Mouse (Mus musculus): ENCODE results near the gene Sec14l1. TPM values are rescaled to one million over a fixed set of nuclear protein-coding genes. Genes with fewer than 3 reads are reported as not detected.
A peak's percentile ranks its signal among the peaks of the same experiment; 100 is the strongest.

The Sec14l1 gene
- polyA plus RNA-seq, 1 experiment, result 30.1 TPM

DNA sequence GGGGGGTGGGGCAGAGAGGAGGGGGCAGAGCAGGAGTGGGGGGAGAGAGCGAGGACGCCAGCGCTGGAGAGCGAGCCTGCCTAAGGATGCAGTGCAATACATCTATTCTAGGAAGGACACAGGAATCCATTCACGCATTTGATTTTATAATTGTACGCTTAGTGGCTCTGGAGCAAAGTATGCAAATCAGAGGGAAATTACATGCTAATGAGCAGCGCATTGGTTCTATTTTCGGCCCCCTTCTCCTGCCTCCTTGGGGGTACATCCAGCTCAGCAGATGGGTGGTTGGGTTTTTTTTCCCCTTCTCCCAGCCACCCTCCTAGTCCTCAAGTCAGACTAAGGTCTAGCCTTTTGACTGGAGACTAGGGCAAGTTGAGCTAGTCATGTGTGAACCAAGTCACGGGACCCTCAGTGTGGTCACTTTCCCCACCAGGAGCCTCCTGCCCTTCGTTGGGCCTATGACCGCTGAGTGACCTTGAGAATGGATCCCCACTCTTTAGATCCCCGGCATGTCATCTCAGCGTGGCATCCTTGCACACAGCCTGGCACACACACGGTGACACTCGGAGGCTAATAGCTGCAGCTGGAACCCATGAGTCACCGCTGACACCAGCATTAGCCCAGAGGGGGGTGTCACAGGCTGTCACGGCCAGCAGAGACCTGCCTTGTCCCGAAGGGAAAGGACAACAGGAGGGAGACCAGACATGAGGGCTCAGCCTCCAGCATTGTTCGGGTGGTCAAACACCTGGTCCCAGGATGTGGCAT is 55.0 kb downstream of the Sec14l1 start:
- no peak overlapping the region for H3K27ac ChIP-seq (ENCODE audit: insufficient read depth, low read length)
- no peak overlapping the region for H3K4me3 ChIP-seq (ENCODE audit: extremely low read depth, insufficient read depth, insufficient read length)
- no peaks in the 10 kb centered on the region for H3K27me3 ChIP-seq (ENCODE audit: control insufficient read depth, insufficient read depth, low read length)
- TF ChIP-seq CTCF (IDR thresholded peaks at IDR 0.05; ENCODE audit: extremely low read depth, insufficient read depth, insufficient read length, insufficient replicate concordance) (no peak), POLR2A (IDR thresholded peaks at IDR 0.05; ENCODE audit: low read depth, low read length) (no peak)
- no peak for DNase-seq (ENCODE audit: low read depth in 1 of 2, low spot score in 2 of 2)
- no peaks in the 10 kb centered on the region for H3K36me3 ChIP-seq (ENCODE audit: control insufficient read depth, insufficient read depth, low read length)
- H3K4me1 ChIP-seq (ENCODE audit: control insufficient read depth, insufficient read depth, insufficient read length), result no peaks in the 10 kb centered on the region
- WGBS, result 95% methylated on average over 19 of the region's 19 CpGs

- TF ChIP-seq CTCF (IDR thresholded peaks at IDR 0.05; ENCODE audit: extremely low read depth, insufficient read depth, insufficient read length, insufficient replicate concordance) (no peak), POLR2A (IDR thresholded peaks at IDR 0.05; ENCODE audit: low read depth, low read length) (no peak)
- Histone ChIP-seq H3K27me3 (ENCODE audit: control insufficient read depth, insufficient read depth, low read length) (no peaks in the 10 kb centered on the region), H3K4me1 (ENCODE audit: control insufficient read depth, insufficient read depth, insufficient read length) (no peaks in the 10 kb centered on the region), H3K4me3 (ENCODE audit: extremely low read depth, insufficient read depth, insufficient read length) (peak overlapping the region; percentile 55), H3K27ac (ENCODE audit: insufficient read depth, low read length) (peak overlapping the region; percentile 49; the same call in 1 of the 2 replicates), H3K36me3 (ENCODE audit: control insufficient read depth, insufficient read depth, low read length) (no peaks in the 10 kb centered on the region)
- no peak for DNase-seq (ENCODE audit: low read depth in 1 of 2, low spot score in 2 of 2)
- 58% methylated on average over 18 of the region's 18 CpGs for WGBS
Measured at GRCm38 (mm10) chr11:117174098-117174892, 59.3 kb downstream of the Sec14l1 start.

- WGBS, result 17% methylated on average over 15 of the region's 15 CpGs
- DNase-seq (ENCODE audit: low read depth in 1 of 2, low spot score in 2 of 2), result peak; percentile 12 to 58
- H3K4me3 ChIP-seq (ENCODE audit: extremely low read depth, insufficient read depth, insufficient read length), result peak overlapping the region; percentile 55
- no peaks in the 10 kb centered on the region for H3K4me1 ChIP-seq (ENCODE audit: control insufficient read depth, insufficient read depth, insufficient read length)
- TF ChIP-seq POLR2A (IDR thresholded peaks at IDR 0.05; ENCODE audit: low read depth, low read length), result peak; percentile 40; the same call in 1 of the 2 replicates
- no peak for TF ChIP-seq CTCF (IDR thresholded peaks at IDR 0.05; ENCODE audit: extremely low read depth, insufficient read depth, insufficient read length, insufficient replicate concordance)
- no peaks in the 10 kb centered on the region for H3K27me3 ChIP-seq (ENCODE audit: control insufficient read depth, insufficient read depth, low read length)
- H3K36me3 ChIP-seq (ENCODE audit: control insufficient read depth, insufficient read depth, low read length), result no peaks in the 10 kb centered on the region
- H3K27ac ChIP-seq (ENCODE audit: insufficient read depth, low read length), result peak overlapping the region; percentile 49
Measured at GRCm38 (mm10) chr11:117174924-117175323, 60.0 kb downstream of the Sec14l1 start.

DNA sequence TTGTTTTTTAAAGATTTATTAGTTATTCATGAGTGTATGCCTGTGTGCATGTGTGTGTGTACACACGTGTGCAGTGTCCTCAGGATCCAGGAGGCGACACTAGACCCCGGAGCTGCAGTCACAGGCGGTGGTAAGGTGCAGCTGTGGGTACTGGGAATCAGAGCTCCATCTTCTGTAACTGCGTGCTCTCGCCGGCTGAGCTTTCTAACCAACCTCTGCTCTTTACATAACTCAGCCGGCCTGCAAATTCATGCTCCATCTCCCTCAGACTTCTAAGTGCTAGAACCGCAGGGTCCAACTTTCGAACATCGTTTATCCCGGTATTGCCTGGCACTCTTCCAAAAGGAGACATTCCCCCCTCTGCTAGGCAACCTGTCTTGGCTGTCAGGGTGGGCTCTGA is 60.5 kb downstream of the Sec14l1 start:
- no peak for DNase-seq (ENCODE audit: low read depth in 1 of 2, low spot score in 2 of 2)
- TF ChIP-seq POLR2A (IDR thresholded peaks at IDR 0.05; ENCODE audit: low read depth, low read length) (no peak), CTCF (IDR thresholded peaks at IDR 0.05; ENCODE audit: extremely low read depth, insufficient read depth, insufficient read length, insufficient replicate concordance) (no peak)
- Histone ChIP-seq H3K36me3 (ENCODE audit: control insufficient read depth, insufficient read depth, low read length) (no peaks in the 10 kb centered on the region), H3K4me3 (ENCODE audit: extremely low read depth, insufficient read depth, insufficient read length) (no peak overlapping the region), H3K4me1 (ENCODE audit: control insufficient read depth, insufficient read depth, insufficient read length) (no peaks in the 10 kb centered on the region), H3K27ac (ENCODE audit: insufficient read depth, low read length) (no peak overlapping the region), H3K27me3 (ENCODE audit: control insufficient read depth, insufficient read depth, low read length) (no peaks in the 10 kb centered on the region)
- 90% methylated on average over 12 of the region's 12 CpGs for WGBS

DNA sequence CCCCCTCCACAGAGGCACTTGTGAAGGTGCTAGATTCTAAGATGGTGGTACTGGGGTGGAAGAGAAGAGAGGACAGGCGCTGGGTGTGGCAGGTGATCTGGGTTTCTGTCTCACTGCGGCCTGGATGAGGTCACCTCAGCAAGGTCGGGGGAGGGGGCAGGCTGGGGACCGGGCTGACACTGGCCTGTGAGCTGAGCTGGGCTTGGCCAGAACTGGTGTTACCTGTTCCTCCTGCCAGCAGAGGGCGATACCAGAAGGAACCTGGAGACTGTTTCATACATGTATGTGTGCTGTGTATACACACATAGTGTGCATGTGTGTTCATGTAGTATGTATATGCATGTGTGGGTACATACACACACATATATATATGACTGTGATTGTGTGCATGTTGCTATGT is 61.3 kb downstream of the Sec14l1 start:
- WGBS, result 58% methylated on average over 5 of the region's 5 CpGs
- Histone ChIP-seq H3K36me3 (ENCODE audit: control insufficient read depth, insufficient read depth, low read length) (no peaks in the 10 kb centered on the region), H3K4me1 (ENCODE audit: control insufficient read depth, insufficient read depth, insufficient read length) (no peaks in the 10 kb centered on the region), H3K27ac (ENCODE audit: insufficient read depth, low read length) (no peak overlapping the region), H3K27me3 (ENCODE audit: control insufficient read depth, insufficient read depth, low read length) (no peaks in the 10 kb centered on the region), H3K4me3 (ENCODE audit: extremely low read depth, insufficient read depth, insufficient read length) (no peak overlapping the region)
- peak; percentile 17 to 47 for DNase-seq (ENCODE audit: low read depth in 1 of 2, low spot score in 2 of 2)
- TF ChIP-seq CTCF (IDR thresholded peaks at IDR 0.05; ENCODE audit: extremely low read depth, insufficient read depth, insufficient read length, insufficient replicate concordance), result no peak
- no peak for TF ChIP-seq POLR2A (IDR thresholded peaks at IDR 0.05; ENCODE audit: low read depth, low read length)

DNA sequence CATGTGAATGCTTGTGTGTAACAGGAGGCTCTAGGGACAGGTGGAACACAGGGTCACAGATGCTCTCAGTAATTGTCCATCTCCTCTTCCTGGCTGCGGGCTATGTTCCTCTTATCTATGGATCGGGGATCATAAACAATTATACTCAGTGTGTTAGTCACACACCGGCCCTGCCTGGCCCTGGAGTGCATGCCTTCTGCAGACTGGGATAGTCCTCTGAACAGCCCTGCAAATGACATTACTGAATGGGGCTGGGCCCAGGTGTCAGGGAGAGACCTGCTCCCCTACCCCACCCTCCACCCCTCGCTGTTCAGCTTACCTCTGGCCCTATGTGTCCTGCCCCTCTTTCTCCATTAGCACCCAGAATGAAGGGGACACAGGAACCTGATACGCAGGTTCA is 61.9 kb downstream of the Sec14l1 start:
- Histone ChIP-seq H3K27me3 (ENCODE audit: control insufficient read depth, insufficient read depth, low read length) (no peaks in the 10 kb centered on the region), H3K27ac (ENCODE audit: insufficient read depth, low read length) (no peak overlapping the region), H3K4me1 (ENCODE audit: control insufficient read depth, insufficient read depth, insufficient read length) (no peaks in the 10 kb centered on the region), H3K4me3 (ENCODE audit: extremely low read depth, insufficient read depth, insufficient read length) (no peak overlapping the region), H3K36me3 (ENCODE audit: control insufficient read depth, insufficient read depth, low read length) (no peaks in the 10 kb centered on the region)
- WGBS, result 83% methylated on average over 5 of the region's 5 CpGs
- DNase-seq (ENCODE audit: low read depth in 1 of 2, low spot score in 2 of 2), result no peak
- TF ChIP-seq CTCF (IDR thresholded peaks at IDR 0.05; ENCODE audit: extremely low read depth, insufficient read depth, insufficient read length, insufficient replicate concordance) (no peak), POLR2A (IDR thresholded peaks at IDR 0.05; ENCODE audit: low read depth, low read length) (no peak)

Data from spleen, adult 2 months (tissue).